Mouse (Mus musculus) urinary bladder, postnatal 4 days (tissue): ENCODE data around the gene Adam30.
"Not testable (repeated sequence)": the region's sequence is repeated elsewhere in the genome, so short reads cannot be mapped to it uniquely, and the experiment has no call there.

ENCODE experiments used
- DNase-seq, 2 experiments: peaks; one replicate each; pipeline ENCODE4 v3.0.0; 2021 to 2022; ENCODE audit warnings: low spot score in 2 of 2

Gene Adam30

DNA sequence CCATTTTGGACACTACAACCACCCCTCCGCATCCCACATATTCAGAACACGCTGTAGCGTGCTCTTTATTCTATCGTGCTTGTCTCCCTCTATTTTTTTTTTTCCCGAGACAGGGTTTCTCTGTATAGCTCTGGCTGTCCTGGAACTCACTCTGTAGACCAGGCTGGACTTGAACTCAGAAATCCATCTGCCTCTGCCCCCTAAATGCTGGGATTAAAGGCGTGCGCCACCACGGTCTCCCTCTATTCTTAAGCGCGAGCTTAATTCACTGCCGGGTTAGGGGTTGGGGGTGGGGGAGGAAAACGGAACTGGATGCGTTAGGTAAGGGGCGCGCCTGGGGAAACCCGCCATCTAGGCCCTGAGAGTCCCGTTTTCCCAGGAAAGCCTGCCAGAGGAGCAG is at the start of gene Adam30:
TSS of gene Adam30 (plus strand) at position 301 of the 400 bp plus-strand sequence.
- no peak for DNase-seq

DNA sequence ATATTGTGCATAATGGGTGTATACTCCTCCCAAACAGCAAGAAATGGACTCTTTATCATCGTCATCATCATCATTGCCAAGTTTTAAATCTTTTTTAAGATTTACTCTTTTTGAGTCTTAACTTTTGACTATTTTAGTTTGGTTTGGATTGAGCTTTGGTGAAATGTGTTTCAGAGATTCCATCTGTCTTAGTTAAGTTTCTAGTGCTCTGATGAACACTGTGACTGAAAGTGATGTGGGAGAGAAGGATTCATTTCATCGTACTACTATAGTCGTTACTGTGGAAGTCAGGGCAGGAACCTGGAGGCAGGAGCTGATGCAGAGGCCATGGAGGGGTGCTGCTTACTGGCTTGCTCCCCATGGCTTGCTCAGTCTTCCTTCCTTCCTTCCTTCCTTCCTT is 42.2 kb upstream of the Adam30 start:
- DNase-seq, result no peak

GRCm38 (mm10) chr3:98119338-98119737 is 41.1 kb upstream of the Adam30 start:
- DNase-seq, result no peak

DNA sequence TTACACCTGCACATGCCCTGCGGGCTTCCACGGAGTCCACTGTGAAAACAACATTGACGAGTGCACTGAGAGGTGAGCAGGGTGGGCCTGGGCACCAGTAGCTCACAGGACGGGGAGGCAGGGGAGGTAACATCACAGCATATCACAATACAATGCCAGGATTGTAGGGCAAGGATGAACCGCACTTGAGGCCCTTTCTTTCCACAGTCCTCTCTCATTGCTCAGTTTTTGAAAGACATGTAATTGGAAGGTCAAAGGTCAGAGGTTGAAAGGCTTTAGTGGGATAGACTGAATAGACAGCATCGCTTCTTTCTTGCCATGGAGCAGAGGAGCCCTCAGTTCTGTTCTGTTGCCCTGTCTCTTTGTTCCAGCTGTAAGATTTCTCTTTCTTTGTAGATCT is 39.5 kb upstream of the Adam30 start:
- DNase-seq, result no peak

GRCm38 (mm10) chr3:98127775-98128174 is 32.7 kb upstream of the Adam30 start:
- no peak for DNase-seq

DNA sequence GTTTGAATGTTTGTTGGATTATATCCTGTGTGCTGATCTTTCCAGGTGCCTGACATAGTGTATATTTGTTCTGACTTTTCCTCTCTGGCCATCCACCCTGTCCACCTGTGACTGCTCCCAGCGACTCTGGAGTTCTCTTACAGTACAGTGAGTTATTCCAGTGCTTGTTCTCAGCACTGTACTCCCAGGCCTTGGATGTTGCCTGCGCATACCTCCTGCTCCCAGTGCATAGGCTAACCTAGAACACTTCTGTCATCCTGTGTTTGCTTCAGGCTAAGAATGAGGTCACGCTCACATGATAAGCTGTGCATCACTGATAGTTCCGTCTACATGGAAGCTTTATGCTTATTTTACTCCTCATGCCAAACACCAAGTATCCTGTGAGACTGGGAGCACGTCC is 31.7 kb upstream of the Adam30 start:
- no peak for DNase-seq

GRCm38 (mm10) chr3:98132140-98132539 is 28.3 kb upstream of the Adam30 start:
- not testable (repeated sequence) for DNase-seq

- no peak for DNase-seq
These were observed 27.8 kb upstream of the Adam30 start for GRCm38 (mm10) chr3:98132636-98133035.

DNA sequence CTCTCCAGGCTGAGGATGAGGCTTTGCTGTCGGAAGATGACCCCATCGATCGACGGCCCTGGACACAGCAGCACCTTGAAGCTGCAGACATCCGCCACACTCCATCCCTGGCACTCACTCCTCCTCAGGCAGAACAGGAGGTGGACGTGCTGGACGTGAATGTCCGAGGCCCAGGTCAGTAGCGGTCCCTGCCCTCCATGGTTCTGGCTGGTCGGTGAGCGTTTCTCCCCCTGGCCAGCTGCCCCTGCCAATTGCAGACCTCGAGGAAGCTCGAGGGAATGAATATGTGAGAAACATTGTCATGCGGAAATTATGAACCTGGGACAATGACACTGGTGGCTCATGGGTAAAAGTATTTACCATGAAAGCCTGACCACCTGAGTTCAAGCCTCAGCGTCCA is 19.0 kb upstream of the Adam30 start:
- no peak for DNase-seq

DNA sequence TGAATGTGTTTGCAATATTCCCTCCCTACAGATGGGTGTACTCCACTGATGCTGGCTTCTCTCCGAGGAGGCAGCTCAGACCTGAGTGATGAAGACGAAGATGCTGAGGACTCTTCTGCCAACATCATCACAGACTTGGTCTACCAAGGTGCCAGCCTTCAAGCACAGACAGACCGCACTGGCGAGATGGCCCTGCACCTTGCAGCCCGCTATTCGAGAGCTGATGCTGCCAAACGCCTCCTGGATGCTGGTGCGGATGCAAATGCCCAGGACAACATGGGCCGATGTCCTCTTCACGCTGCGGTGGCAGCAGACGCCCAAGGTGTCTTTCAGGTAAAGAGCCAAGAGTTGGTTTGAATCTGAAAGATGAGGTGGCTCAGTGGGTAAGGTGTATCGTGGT is 17.6 kb upstream of the Adam30 start:
- DNase-seq, result no peak

DNA sequence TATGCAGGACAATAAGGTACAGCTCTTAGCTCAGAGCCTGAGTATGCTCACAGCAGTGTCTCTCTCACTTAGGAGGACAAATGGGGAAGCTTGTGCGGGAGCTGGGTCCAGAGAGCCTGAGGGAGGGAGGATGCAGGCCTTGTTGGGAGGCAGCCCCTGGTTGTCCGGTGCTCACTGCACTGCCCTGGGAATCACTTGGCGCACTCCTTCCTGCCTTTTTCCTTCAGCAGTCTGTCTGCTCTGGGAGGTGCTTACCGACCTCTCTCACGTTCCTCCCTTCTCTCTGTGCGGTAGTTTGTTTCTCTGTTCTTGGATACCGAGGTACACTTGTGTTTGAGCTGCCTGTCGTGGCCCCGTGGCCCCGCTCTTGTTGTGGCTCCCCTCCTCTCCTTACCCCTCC is 15.2 kb upstream of the Adam30 start:
- no peak for DNase-seq

DNA sequence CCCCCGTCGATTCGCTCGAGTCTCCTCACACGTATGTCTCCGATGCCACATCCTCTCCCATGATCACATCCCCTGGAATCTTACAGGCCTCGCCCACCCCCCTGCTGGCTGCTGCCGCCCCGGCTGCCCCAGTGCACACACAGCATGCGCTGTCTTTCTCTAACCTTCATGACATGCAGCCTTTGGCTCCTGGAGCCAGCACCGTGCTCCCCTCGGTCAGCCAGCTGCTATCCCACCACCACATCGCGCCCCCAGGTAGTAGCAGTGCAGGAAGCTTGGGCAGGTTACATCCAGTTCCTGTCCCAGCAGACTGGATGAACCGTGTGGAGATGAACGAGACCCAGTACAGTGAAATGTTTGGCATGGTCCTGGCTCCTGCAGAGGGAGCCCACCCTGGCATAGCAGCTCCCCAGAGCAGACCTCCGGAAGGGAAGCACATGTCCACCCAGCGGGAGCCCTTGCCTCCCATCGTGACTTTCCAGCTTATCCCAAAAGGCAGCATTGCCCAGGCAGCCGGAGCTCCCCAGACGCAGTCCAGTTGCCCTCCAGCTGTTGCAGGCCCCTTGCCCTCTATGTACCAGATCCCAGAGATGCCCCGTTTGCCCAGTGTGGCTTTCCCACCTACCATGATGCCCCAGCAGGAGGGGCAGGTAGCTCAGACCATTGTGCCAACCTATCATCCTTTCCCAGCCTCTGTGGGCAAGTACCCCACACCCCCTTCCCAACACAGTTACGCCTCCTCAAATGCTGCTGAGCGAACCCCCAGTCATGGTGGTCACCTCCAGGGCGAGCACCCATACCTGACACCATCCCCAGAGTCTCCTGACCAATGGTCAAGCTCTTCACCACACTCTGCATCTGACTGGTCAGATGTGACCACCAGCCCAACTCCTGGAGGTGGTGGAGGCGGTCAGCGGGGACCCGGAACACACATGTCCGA is 13.7 kb upstream of the Adam30 start:
- DNase-seq, result no peak

GRCm38 (mm10) chr3:98147706-98148105 is 12.7 kb upstream of the Adam30 start:
- no peak for DNase-seq

- DNase-seq, result no peak
These were observed 10.5 kb upstream of the Adam30 start for GRCm38 (mm10) chr3:98149881-98150280.

DNA sequence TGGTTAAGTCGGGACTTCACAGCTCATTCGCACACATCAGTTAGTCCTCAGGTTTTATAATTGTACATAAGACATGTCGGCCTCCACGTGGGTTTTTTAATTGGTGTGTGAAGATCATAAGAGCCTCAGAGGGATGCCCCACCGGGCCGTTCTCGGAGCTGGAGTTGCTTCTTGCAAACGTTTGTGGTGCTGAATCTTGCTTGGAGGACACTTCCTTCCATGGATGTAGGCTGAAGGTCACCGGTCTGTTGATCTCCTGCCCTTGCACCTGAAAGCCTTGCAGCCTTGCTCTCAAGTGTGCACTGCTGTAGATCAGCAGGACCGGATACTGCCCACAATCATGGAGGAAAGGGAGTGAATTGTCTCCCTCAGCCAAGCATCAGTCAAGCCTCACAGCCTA is 9.4 kb upstream of the Adam30 start:
- DNase-seq, result no peak

DNA sequence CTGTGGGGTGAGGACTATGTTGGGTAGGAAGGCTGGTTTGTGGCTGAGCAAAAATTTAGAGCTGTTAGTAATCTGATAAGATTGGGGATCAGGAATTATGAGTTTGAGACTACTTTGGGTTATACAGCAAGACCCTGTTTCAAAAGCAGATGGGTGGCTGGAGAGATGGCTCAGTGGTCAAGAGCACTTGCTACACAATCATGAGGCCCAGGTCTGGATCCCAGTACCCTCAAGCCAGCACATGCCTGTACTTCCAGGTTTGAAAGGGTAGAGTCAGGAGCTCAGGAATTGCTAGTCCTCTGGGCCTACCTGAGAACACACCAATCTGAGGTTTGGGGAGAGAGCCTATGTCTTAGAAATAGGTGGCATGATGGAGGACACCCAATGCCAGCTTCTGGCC is 7.0 kb upstream of the Adam30 start:
- no peak for DNase-seq

- DNase-seq, result no peak
These were observed 4.3 kb upstream of the Adam30 start for GRCm38 (mm10) chr3:98156158-98156557.

- no peak for DNase-seq
These were observed 3.4 kb upstream of the Adam30 start for GRCm38 (mm10) chr3:98157073-98157472.

DNA sequence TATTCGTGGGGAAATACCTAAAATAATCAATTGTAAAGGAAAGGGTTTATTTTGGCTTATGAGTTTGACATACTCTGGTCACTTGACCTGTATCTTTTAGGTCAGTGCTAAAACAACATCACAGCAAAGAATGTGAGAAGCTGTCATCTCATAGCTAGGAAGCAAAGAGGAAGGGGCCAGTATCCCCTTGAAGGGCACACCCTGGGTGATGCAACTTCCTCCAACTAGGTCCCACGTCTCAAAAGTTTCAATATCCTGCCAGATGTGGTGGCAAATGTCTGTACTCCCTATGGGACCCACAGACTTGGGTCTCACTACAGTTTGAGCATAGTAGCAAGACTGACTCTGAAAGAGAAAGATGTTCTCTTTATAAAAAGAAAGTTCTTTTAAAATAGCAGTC is 2.8 kb upstream of the Adam30 start:
- DNase-seq, result no peak

GRCm38 (mm10) chr3:98158646-98159045 is 1.8 kb upstream of the Adam30 start:
- DNase-seq, result no peak

DNA sequence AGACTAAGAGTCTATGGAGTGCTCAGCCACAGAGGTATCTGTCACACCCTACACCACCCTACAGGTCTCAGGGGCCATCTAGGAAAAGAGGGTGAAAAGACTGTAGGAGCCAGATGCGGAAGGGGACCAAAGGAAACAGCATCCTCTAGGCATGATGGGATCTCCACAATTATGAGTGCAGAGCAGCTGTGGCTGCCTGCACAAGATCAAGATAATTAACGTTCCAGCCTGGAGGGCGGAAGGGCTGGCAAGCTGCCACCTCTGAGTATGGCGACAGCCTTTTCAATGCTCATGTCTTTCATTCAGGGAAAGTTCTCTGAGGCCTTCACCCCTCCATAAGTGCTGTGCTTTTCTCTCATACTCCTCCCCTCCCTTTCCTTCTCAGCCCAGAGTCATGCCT is 1.1 kb upstream of the Adam30 start:
- no peak for DNase-seq

DNA sequence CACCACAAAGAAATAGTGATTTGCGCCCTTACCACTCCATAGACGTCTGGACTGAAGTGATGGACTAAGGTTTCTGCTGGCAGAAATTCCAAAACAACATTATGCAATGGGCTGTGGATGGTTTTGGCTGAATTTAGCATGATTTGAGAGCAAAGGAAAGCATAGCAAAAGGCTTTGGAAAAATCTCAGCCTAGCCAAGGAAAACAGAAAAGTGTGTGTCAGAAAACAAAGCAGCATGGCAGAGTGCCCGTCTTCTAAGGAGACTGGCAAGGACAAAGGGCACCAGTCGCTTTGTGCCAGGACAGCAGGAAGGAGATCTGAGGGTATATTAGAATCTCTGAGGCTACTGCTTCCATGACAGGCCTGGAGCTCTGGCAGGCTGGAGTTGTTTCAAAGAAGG is 17.9 kb downstream of the Adam30 start:
- DNase-seq, result no peak

DNA sequence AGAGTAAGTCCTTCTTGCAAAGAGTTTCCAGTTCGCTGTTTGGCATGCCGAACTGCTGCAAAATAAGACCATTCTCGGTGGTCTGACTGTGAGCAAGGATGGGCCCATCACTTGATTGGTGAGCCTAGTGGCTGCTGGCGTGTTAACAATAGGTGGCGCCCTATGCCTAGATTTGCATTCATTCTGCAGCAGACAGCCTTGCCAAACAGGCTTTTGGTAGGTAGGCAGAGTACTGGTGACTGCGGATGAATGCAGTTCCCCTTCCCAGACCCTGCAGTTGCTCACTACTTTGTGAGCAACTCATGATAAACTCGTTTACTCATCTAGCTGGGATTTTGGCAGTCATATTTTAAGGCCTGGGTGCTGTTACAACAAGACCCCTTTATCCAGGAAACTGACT is 20.4 kb downstream of the Adam30 start:
- DNase-seq, result peak in 1 of 2 experiments; percentile 30
